Mouse (Mus musculus): ENCODE data around the gene Gm21764. TPM values are rescaled to one million over a fixed set of nuclear protein-coding genes. Genes with fewer than 3 reads are reported as not detected.
"Not testable (repeated sequence)": the region's sequence is repeated elsewhere in the genome, so short reads cannot be mapped to it uniquely, and the experiment has no call there.

The Gm21764 gene
- polyA plus RNA-seq (2017; shearing (Covaris generic)) = not detected

DNA sequence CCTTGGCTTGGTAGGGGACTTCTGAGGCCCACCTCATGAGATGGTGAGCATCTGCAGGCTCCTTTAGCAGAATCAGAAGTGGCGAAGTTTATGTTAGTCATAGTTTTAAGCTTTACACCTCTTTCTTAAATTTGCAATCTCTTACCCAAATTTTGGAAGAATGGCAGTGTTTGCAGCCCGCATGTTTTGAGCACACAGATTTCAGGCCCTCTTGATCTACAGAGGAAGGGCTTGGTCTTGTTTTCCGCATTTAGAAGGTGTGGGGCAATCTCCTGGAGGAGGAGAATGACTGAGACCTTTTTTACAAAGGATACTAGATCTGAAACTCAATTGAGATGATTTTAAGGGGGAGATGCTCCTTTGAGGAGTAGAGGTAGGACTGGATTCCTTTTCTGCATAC lies at the start of gene Gm21764:
Gene Gm21764, minus strand, starts transcription at position 101 of the 400 bp plus-strand sequence.
- ATAC-seq = not testable (repeated sequence)

GRCm38 (mm10) chrY:18088816-18089215 lies 27.2 kb upstream of the Gm21764 start, which contains the start of gene Ssty1:
Gene Ssty1 (plus strand): TSS chrY:18089116.
- not testable (repeated sequence) for ATAC-seq

Other genes with a start within 250 kb of the Gm21764 start
- not detected for gene Gm21904, start 215.5 kb downstream of the Gm21764 start, polyA plus RNA-seq (2017; shearing (Covaris generic))
- not detected for gene Gm20772, start 187.1 kb downstream of the Gm21764 start, polyA plus RNA-seq (2017; shearing (Covaris generic))
- gene Gm20831, start 187.1 kb downstream of the Gm21764 start, polyA plus RNA-seq (2017; shearing (Covaris generic)) = not detected
- gene Srsy, start 124.5 kb downstream of the Gm21764 start, polyA plus RNA-seq (2017; shearing (Covaris generic)) = not detected
- gene Ssty1, start 27.3 kb upstream of the Gm21764 start, polyA plus RNA-seq (2017; shearing (Covaris generic)) = not detected